Mouse (Mus musculus): ENCODE data around the gene Prss45.
"Not testable (repeated sequence)": the region's sequence is repeated elsewhere in the genome, so short reads cannot be mapped to it uniquely, and the experiment has no call there.

The Prss45 gene

DNA sequence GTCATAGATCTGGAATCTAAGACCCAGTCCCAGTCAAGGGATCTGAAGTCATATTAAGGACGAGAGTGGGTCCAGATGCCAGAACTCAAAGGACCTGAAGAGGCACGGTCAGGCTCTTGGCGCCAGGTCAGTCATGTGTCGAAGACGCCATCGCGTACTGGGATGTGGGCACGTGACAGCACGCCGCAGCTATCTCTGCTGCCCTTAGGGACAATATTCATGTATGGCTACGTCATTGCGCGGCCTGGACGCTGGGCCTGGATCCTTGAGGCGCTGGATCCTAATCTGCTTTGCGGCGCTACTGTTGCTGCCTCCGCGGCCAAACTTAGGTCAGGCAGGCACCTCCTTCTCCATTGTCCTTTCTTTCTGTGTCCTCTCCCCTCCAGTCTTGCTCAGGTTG lies at the start of gene Prss45:
Gene Prss45 (plus strand): TSS at position 178 of the 400 bp plus-strand sequence.
- DNase-seq (ENCODE audit: low read depth, low spot score): no peak

DNA sequence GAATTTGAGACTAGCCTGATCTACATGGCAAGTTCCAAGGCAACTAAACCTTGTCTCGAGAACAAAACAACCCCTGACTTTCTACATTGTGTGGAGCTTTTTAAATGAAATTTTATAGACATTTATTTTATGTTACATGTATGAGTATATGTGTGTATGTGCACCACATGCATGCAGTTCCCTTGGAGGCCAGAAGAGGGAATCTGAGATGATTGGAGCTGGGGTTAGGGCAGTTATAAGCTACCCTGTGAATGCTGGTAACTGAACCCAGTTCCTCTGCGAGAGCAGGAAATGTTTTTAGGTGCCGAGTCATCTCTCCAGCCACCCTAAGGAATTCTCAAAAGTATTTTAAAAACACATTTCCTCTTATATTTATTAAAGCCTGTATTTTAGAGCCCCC lies 46.2 kb upstream of the Prss45 start:
- DNase-seq (ENCODE audit: low read depth, low spot score): no peak

DNA sequence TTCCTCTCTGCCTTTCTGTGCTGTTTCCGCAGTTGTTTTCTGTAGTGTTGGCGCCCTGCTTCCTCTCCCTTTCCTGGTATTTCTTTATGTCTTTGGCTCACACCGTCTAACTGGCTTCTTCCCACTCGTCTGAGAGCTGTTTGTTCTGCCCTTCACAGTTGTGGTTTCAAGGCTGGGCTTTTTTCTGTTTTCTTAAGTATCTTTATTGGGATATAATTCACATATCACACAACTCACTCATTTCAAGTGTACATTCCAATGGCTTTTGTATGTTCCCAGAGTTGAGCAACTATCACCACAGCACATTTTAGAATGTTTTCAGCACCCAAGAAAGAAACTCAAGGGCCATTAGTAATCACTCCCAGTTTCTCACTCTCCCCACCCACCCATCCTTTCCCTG lies 43.9 kb upstream of the Prss45 start:
- peak; percentile 16 for DNase-seq (ENCODE audit: low read depth, low spot score)

- DNase-seq (ENCODE audit: low read depth, low spot score): no peak
These were observed 37.4 kb upstream of the Prss45 start for GRCm38 (mm10) chr9:110797013-110797412.

GRCm38 (mm10) chr9:110797866-110798265 lies 36.5 kb upstream of the Prss45 start, which contains the start of gene Prss42:
TSS of gene Prss42 (plus strand) at chr9:110798166.
- no peak for DNase-seq (ENCODE audit: low read depth, low spot score)

- no peak for DNase-seq (ENCODE audit: low read depth, low spot score)
These were observed 33.4 kb upstream of the Prss45 start for GRCm38 (mm10) chr9:110800834-110801479.

DNA sequence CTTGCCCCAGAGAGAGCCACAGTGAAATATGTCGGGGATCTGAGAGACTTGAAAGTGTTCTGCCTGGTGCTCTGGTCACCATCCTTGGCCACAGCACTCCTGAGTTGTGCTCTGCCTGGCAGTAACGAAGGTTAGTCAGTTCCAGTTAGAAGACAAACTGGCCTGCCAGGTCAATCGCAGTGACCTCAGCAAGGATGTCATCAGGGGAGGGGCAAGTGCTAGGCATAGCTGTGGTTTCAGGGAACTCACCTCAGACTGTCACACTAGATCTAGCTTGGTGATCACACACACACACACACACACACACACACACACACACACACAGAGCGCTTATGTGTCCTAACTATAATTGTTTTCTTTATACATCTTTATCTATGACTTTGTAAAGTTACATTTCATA lies 31.1 kb upstream of the Prss45 start:
- DNase-seq (ENCODE audit: low read depth, low spot score): no peak

GRCm38 (mm10) chr9:110810051-110810450 lies 24.3 kb upstream of the Prss45 start:
- peak; percentile 54 for DNase-seq (ENCODE audit: low read depth, low spot score)

- DNase-seq (ENCODE audit: low read depth, low spot score): peak; percentile 9
These were observed 20.6 kb upstream of the Prss45 start, which contains the start of gene Prss44 for GRCm38 (mm10) chr9:110813789-110814188. TSS of gene Prss44 (plus strand) at chr9:110813994.

DNA sequence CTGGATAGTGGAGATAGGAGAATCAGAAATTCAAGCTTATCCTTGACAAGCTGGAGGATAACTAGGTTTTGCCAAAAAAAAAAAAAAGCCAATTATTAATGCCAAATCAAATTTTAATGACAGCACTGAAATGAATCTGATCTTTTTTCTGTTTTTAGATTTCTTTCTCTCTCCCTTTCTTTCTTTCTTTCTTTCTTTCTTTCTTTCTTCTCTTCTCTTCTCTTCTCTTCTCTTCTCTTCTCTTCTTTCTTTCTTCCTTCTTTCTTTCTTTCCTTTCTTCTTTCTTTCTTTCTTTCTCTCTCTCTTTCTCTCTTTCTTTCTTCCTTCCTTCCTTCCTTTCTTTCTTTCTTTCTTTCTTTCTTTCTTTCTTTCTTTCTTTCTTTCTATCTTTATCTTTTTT lies 13.8 kb upstream of the Prss45 start:
- DNase-seq (ENCODE audit: low read depth, low spot score): not testable (repeated sequence)

GRCm38 (mm10) chr9:110821436-110821835 lies 13.0 kb upstream of the Prss45 start:
- DNase-seq (ENCODE audit: low read depth, low spot score): no peak

DNA sequence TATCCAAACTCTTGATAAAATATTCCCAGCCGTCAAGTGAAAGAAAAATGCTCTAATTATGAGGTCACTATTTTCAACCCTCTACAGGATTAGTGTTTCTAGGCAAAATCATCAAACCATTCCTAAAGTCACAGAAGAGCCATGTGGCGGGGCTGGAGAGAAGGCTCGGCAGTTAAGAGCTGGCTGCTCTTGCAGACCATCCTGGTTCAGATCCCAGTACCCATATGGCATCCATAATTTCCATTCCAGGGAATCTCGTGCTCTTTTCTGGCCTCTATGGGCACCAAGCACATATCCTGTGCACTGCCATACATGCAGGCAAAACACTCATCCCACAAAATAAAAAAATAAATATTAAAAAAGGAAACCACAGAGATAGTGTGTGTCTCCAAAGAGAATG lies 9.0 kb upstream of the Prss45 start:
- DNase-seq (ENCODE audit: low read depth, low spot score): no peak

DNA sequence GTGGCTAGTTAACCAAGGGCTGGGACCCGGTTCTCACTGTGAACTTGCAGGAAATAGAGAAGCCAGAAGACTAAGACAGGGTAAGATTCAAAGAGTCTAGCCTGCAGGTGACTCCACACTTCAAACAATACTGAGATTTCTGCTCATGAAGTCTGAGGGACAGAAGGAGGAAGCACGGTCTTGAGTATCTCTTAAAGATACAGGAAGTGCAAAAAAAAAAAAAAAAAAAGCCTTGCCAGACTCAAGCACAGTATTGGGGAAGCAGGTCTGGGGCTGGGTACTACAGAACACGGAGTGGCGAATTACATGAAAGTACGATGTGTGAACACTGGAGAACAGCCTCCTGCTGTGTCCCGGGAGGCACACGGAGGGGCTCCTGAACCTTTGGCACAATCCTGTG lies 8.6 kb upstream of the Prss45 start:
- no peak for DNase-seq (ENCODE audit: low read depth, low spot score)

DNA sequence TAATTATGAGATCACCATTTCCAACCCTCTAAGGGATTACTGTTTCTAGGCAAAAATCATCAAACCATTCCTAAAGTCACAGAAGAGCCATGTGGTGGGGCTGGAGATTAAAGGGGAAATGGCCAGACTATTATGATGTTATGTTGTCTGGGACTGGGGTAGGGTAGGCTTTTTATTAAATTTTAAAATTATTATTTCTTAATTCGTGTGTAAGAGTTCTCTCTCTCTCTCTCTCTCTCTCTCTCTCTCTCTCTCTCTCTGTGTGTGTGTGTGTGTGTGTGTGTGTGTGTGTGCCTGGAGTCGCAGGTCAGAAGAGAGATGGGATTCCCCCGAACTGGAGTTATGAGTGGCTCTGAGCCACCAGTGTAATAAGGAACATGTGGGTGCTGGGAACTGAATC lies 8.0 kb upstream of the Prss45 start, which contains the start of gene Prss43:
Gene Prss43 (plus strand): TSS at position 301 of the 400 bp plus-strand sequence.
- DNase-seq (ENCODE audit: low read depth, low spot score): no peak

- no peak for DNase-seq (ENCODE audit: low read depth, low spot score)
These were observed 1.4 kb upstream of the Prss45 start for GRCm38 (mm10) chr9:110833021-110833420.

DNA sequence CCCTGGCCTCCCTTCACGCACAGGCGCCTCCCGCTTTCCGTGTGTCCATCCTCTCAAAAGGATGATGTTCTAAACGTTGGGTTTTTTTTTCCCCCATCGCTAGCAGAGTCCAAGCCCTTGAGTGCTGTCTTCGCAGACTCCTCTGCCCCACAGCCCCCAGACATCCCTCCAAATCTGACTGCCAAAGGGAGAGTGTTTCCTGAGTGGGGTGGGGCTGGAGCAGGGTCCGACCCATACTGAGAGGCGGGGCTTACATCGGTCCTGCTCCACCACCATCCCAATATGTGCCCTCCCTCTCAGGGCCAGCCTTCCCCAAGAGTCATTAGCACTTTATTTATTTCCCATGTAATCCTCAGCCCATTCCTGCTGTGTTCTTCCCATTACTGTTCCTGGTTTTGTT lies 573 bp downstream of the Prss45 start:
- no peak for DNase-seq (ENCODE audit: low read depth, low spot score)

GRCm38 (mm10) chr9:110836112-110836511 lies 1.7 kb downstream of the Prss45 start:
- DNase-seq (ENCODE audit: low read depth, low spot score): peak; percentile 23

- DNase-seq (ENCODE audit: low read depth, low spot score): no peak
These were observed 6.5 kb downstream of the Prss45 start for GRCm38 (mm10) chr9:110840905-110841304.

GRCm38 (mm10) chr9:110841438-110841837 lies 7.0 kb downstream of the Prss45 start:
- DNase-seq (ENCODE audit: low read depth, low spot score): peak; percentile 15

DNA sequence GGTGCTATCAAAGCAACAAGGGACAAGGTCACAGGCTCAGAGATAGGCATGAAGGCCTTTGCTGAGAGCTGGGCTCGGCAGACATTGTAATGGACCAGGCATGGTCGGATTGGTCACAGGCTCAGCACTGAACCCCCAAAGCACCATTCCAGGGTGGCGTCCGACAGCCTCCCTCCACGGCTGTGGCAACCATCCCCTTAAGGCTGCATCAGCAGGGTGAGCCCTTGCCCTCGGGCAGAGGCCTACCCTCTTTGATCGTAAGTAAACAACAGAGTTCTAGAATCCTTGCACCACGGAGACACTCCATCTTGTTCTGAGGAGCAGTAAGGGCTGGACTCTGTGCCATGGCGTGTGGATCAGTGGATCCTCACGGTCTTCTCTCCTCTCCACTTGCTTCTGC lies 9.8 kb downstream of the Prss45 start, which contains the start of gene Prss46:
Gene Prss46 (plus strand): TSS at position 301 of the 400 bp plus-strand sequence.
- DNase-seq (ENCODE audit: low read depth, low spot score): no peak

- no peak for DNase-seq (ENCODE audit: low read depth, low spot score)
These were observed 14.8 kb downstream of the Prss45 start for GRCm38 (mm10) chr9:110849162-110849561.

GRCm38 (mm10) chr9:110855903-110856302 lies 21.5 kb downstream of the Prss45 start:
- no peak for DNase-seq (ENCODE audit: low read depth, low spot score)

GRCm38 (mm10) chr9:110856920-110857319 lies 22.5 kb downstream of the Prss45 start:
- no peak for DNase-seq (ENCODE audit: low read depth, low spot score)

Data from brain, adult 2 months (tissue).